In the genomic region with DNA sequence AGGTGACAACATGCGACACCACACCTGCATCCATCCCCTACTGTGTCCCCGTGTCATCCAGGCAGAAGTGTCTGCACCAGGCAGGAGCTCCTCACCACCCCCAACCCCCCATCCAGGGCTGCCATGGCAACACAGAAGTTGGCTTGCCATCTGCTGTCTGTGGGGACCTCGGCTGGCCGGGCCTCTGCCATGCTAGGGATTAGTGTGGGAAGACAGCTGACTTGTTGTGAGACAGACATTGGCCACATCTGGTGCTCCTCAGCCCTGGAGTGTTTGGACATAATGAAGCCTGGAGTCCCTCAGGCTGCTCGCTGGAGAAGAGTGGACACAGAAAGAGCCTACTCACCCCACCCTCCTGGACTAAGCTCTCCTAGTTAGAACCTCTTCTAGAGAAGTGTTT, we compare ENCODE assay signal across 7 mouse cellular contexts. TPM values are rescaled to one million over a fixed set of nuclear protein-coding genes. Genes with fewer than 3 reads are reported as not detected.
A peak's percentile ranks its signal among the peaks of the same experiment; 100 is the strongest.
DNase-seq lines count a peak whose midpoint lies in the region; ATAC-seq lines count a peak whose summit lies in the region.

No protein-coding gene starts in this region.

- H3K4me1 ChIP-seq in limb, embryonic 13.5 days = peaks cover 33% of the 10 kb centered on the region
- 0 out of 2 replicates have a peak, but pooled peaks cover 5% of the 10 kb centered on the region for H3K4me1 ChIP-seq in liver, embryonic 12.5 days

- DNase-seq in MN1 (ENCODE audit: low spot score) = peak; percentile 85
- peak; percentile 77 for DNase-seq in brain, adult 2 months (ENCODE audit: low read depth, low spot score)
- peak; percentile 33 to 41 for DNase-seq in gastrocnemius, postnatal 36 days
- peak; percentile 83 for DNase-seq in retina, embryonic 14.5 days (ENCODE audit: low spot score)
- no peak for DNase-seq in urinary bladder, postnatal 10 days (ENCODE audit: low spot score)

- no peak overlapping the region for H3K4me2 ChIP-seq in limb, embryonic 13.5 days (replicated peaks)
- no peak overlapping the region for H3K4me2 ChIP-seq in liver, embryonic 12.5 days

- 15% methylated on average over 5 of the region's 5 CpGs for WGBS in limb, embryonic 13.5 days
- 27% methylated on average over 5 of the region's 5 CpGs for WGBS in liver, embryonic 12.5 days (ENCODE audit: insufficient replicate concordance)

- H3K27me3 ChIP-seq in limb, embryonic 13.5 days = peaks cover 7% of the 10 kb centered on the region
- H3K27me3 ChIP-seq in liver, embryonic 12.5 days (replicated peaks) = peaks cover 44% of the 10 kb centered on the region

- no peak overlapping the region for H3K27ac ChIP-seq in limb, embryonic 13.5 days
- no peak overlapping the region for H3K27ac ChIP-seq in liver, embryonic 12.5 days

- no peaks in the 10 kb centered on the region for H3K9me3 ChIP-seq in limb, embryonic 13.5 days
- H3K9me3 ChIP-seq in liver, embryonic 12.5 days (replicated peaks) = no peaks in the 10 kb centered on the region

- H3K9ac ChIP-seq in limb, embryonic 13.5 days = no peak overlapping the region
- no peak overlapping the region for H3K9ac ChIP-seq in liver, embryonic 12.5 days

- no peak overlapping the region for H3K4me3 ChIP-seq in limb, embryonic 13.5 days
- H3K4me3 ChIP-seq in liver, embryonic 12.5 days = no peak overlapping the region

- H3K36me3 ChIP-seq in limb, embryonic 13.5 days = no peaks in the 10 kb centered on the region
- no peaks in the 10 kb centered on the region for H3K36me3 ChIP-seq in liver, embryonic 12.5 days

- intact Hi-C loops in gastrocnemius, postnatal 36 days (cut with DNase I) = no loop called here

- ATAC-seq in limb, embryonic 13.5 days (ENCODE audit: low FRiP score, low read depth) = peak; percentile 42; the same call in 1 of the 2 replicates
- no peak for ATAC-seq in liver, embryonic 12.5 days

RNA-seq across cellular contexts. Expression of gene Camk2n1, which starts 40.8 kb away (rescaled TPM):
- 1 to 10 TPM; 3.4 to 3.9 TPM for total RNA-seq in gastrocnemius, postnatal 36 days (2021)
- polyA plus RNA-seq in limb, embryonic 13.5 days (2015; fragmentation: Nextera tagmentation; extraction: Ambion mirVana) = 1.6 and 1.9 TPM in 2 replicates
- polyA plus RNA-seq in liver, embryonic 12.5 days (2016; fragmentation: Nextera tagmentation; extraction: Ambion mirVana) = 1.3 and 1.4 TPM in 2 replicates
